Mouse (Mus musculus): Measurements from ENCODE around the gene Gnaq. TPM values are rescaled to one million over a fixed set of nuclear protein-coding genes. Genes with fewer than 3 reads are reported as not detected.
"Not testable (repeated sequence)": the region's sequence is repeated elsewhere in the genome, so short reads cannot be mapped to it uniquely, and the experiment has no call there.

The Gnaq gene
- 0.01 TPM in 1 of 2 replicates, not detected in the other for polyA plus RNA-seq (2012)

- Histone ChIP-seq H3K27me3 (ENCODE audit: control insufficient read depth) (peaks cover 74% of the 10 kb centered on the region), H3K4me3 (replicated peaks) (peak within 1 kb of the TSS; percentile 65), H3K36me3 (ENCODE audit: control insufficient read depth) (no peaks in the 10 kb centered on the region), H3K9me3 (ENCODE audit: control insufficient read depth, low read length) (no peaks in the 10 kb centered on the region), H3K4me1 (ENCODE audit: control insufficient read depth) (peaks cover 12% of the 10 kb centered on the region)
- TF ChIP-seq GATA1 (IDR thresholded peaks at IDR 0.05; ENCODE audit: low read length) = no peak
- no peak for TF ChIP-seq TAL1 (IDR thresholded peaks at IDR 0.05; ENCODE audit: low read length)
Observed at GRCm38 (mm10) chr19:16132791-16132864, at the start of gene Gnaq. TSS of gene Gnaq (plus strand) at chr19:16132831.

GRCm38 (mm10) chr19:16083981-16084630 lies 48.5 kb upstream of the Gnaq start:
- H3K36me3 ChIP-seq (ENCODE audit: control insufficient read depth); H3K27me3 ChIP-seq (ENCODE audit: control insufficient read depth); H3K4me1 ChIP-seq (ENCODE audit: control insufficient read depth); H3K9me3 ChIP-seq (ENCODE audit: control insufficient read depth, low read length); H3K4me3 ChIP-seq (replicated peaks): not testable (repeated sequence)

- H3K9me3 ChIP-seq (ENCODE audit: control insufficient read depth, low read length) = peaks cover 2% of the 10 kb centered on the region; the same call in 1 of the 2 replicates
- H3K27me3 ChIP-seq (ENCODE audit: control insufficient read depth) = no peaks in the 10 kb centered on the region
- H3K4me3 ChIP-seq (replicated peaks) = no peak overlapping the region
- H3K4me1 ChIP-seq (ENCODE audit: control insufficient read depth) = no peaks in the 10 kb centered on the region
- no peaks in the 10 kb centered on the region for H3K36me3 ChIP-seq (ENCODE audit: control insufficient read depth)
- TF ChIP-seq GATA1 (IDR thresholded peaks at IDR 0.05; ENCODE audit: low read length) = no peak
- TF ChIP-seq TAL1 (IDR thresholded peaks at IDR 0.05; ENCODE audit: low read length) = no peak
Observed at GRCm38 (mm10) chr19:16085248-16085647, 47.4 kb upstream of the Gnaq start.

DNA sequence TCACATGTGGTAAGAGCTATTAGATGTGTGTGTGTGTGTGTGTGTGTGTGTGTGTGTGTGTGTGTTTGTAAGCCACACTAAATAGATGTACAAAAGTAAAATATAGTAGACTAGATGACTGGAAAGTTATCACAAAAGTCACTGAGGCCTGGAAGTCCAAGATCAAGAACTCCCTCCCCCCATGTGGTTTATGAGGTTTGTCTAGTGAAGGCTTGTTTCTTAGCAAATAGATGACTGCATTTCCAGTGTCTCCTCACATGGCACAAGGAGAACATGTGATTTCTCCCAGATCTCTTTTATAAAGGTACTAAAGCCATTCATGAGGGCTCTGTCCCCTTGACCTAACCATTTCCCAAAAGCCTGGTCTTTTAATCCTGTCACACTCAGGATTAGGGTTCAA lies 46.5 kb upstream of the Gnaq start:
- TF ChIP-seq GATA1 (IDR thresholded peaks at IDR 0.05; ENCODE audit: low read length) = no peak
- no peak for TF ChIP-seq TAL1 (IDR thresholded peaks at IDR 0.05; ENCODE audit: low read length)
- H3K4me3 ChIP-seq (replicated peaks) = no peak overlapping the region
- H3K9me3 ChIP-seq (ENCODE audit: control insufficient read depth, low read length) = no peaks in the 10 kb centered on the region; the same call in 1 of the 2 replicates
- no peaks in the 10 kb centered on the region for H3K27me3 ChIP-seq (ENCODE audit: control insufficient read depth)
- no peaks in the 10 kb centered on the region for H3K4me1 ChIP-seq (ENCODE audit: control insufficient read depth)
- H3K36me3 ChIP-seq (ENCODE audit: control insufficient read depth) = no peaks in the 10 kb centered on the region

DNA sequence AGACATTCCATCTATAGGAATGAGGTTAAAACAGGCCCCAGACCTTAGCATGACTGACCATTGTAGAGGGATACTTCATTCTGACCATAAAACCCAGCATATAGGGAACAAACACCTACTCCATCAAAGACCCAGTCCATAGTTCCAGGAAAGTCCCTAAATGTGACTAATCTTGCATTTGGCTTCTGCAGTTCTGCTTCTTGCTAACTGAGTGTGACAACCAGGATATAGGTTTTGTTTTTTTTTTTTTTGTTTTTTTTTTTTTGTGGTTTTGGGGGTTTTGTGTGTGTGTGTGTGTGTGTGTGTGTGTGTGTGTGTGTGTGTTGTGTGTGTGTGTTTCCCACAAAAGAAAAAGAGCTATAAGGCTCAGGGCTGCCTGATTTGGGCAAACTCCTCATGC lies 46.0 kb upstream of the Gnaq start:
- H3K4me1 ChIP-seq (ENCODE audit: control insufficient read depth) = no peaks in the 10 kb centered on the region
- H3K27me3 ChIP-seq (ENCODE audit: control insufficient read depth) = no peaks in the 10 kb centered on the region
- no peaks in the 10 kb centered on the region for H3K36me3 ChIP-seq (ENCODE audit: control insufficient read depth)
- no peak for TF ChIP-seq TAL1 (IDR thresholded peaks at IDR 0.05; ENCODE audit: low read length)
- no peak for TF ChIP-seq GATA1 (IDR thresholded peaks at IDR 0.05; ENCODE audit: low read length)
- no peak overlapping the region for H3K4me3 ChIP-seq (replicated peaks)
- no peaks in the 10 kb centered on the region; the same call in 1 of the 2 replicates for H3K9me3 ChIP-seq (ENCODE audit: control insufficient read depth, low read length)

DNA sequence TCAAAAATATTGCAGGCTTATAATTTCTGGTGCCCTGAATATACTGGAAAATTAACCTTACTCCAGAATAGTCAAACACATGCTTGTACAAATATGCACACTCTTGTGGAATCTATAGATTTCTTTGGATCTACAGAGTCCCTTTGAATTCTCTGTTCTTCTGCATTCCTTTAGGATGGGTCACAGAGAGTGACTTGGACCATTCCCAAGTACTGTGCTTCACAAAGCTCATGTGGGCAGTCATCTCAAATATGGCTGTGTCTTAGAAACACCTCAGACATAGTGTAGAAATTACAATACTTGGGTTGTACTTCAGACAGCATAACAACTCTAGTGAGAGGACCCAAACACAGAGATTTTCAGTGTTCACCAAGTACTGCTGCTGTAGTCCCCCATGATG lies 45.2 kb upstream of the Gnaq start:
- TF ChIP-seq TAL1 (IDR thresholded peaks at IDR 0.05; ENCODE audit: low read length) (no peak), GATA1 (IDR thresholded peaks at IDR 0.05; ENCODE audit: low read length) (no peak)
- no peaks in the 10 kb centered on the region for H3K4me1 ChIP-seq (ENCODE audit: control insufficient read depth)
- no peaks in the 10 kb centered on the region; the same call in 1 of the 2 replicates for H3K9me3 ChIP-seq (ENCODE audit: control insufficient read depth, low read length)
- no peaks in the 10 kb centered on the region for H3K27me3 ChIP-seq (ENCODE audit: control insufficient read depth)
- no peak overlapping the region for H3K4me3 ChIP-seq (replicated peaks)
- H3K36me3 ChIP-seq (ENCODE audit: control insufficient read depth) = no peaks in the 10 kb centered on the region

DNA sequence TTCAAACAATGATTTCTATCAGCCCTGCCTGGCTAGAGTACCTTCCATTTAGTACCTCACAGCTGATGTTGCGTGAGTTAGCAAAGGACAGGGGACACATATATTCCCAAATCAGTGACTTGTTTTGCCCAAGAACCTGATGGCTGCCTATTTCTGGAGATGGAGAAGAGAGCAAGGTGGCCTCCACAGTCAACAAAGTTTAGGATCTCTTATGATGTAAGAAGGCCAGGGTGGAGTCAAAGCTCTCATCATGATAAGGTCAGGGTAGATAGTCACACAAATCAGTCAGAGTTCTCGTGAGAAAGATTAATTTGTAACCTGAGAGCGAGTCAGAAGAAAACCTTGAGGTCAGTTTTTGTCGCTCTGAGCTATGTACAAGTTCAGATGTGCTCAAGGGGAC lies 39.0 kb upstream of the Gnaq start:
- Histone ChIP-seq H3K4me3 (replicated peaks) (no peak overlapping the region), H3K36me3 (ENCODE audit: control insufficient read depth) (no peaks in the 10 kb centered on the region)
- TF ChIP-seq GATA1 (IDR thresholded peaks at IDR 0.05; ENCODE audit: low read length) (no peak), TAL1 (IDR thresholded peaks at IDR 0.05; ENCODE audit: low read length) (no peak)

DNA sequence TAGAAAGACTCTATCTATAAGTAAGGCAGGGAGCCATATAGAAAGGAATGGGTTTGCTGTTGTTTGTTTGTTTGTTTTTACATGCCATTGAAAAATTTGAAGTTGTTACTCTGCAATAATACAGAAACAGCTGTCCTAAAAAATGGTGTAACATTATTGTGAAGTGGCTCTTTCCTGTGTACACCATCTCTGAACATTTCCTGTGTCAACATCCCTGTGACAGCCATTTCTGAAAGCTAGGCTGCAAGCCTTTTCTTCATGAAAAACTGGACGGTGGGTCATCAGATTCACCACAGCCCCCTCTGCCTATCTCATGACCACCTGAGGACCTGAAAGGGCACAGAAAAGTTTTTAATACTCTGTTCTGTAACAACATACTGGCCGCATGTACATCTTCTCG lies 22.7 kb upstream of the Gnaq start:
- TF ChIP-seq GATA1 (IDR thresholded peaks at IDR 0.05; ENCODE audit: low read length) (no peak), TAL1 (IDR thresholded peaks at IDR 0.05; ENCODE audit: low read length) (no peak)
- H3K4me1 ChIP-seq (ENCODE audit: control insufficient read depth) = no peaks in the 10 kb centered on the region
- H3K4me3 ChIP-seq (replicated peaks) = no peak overlapping the region
- no peaks in the 10 kb centered on the region for H3K9me3 ChIP-seq (ENCODE audit: control insufficient read depth, low read length)
- no peaks in the 10 kb centered on the region for H3K27me3 ChIP-seq (ENCODE audit: control insufficient read depth)
- no peaks in the 10 kb centered on the region for H3K36me3 ChIP-seq (ENCODE audit: control insufficient read depth)

More for the DNA sequence above, 39.0 kb upstream of the Gnaq start:
- Histone ChIP-seq H3K27me3 (ENCODE audit: control insufficient read depth) (no peaks in the 10 kb centered on the region), H3K4me1 (ENCODE audit: control insufficient read depth) (no peaks in the 10 kb centered on the region), H3K9me3 (ENCODE audit: control insufficient read depth, low read length) (no peaks in the 10 kb centered on the region)

DNA sequence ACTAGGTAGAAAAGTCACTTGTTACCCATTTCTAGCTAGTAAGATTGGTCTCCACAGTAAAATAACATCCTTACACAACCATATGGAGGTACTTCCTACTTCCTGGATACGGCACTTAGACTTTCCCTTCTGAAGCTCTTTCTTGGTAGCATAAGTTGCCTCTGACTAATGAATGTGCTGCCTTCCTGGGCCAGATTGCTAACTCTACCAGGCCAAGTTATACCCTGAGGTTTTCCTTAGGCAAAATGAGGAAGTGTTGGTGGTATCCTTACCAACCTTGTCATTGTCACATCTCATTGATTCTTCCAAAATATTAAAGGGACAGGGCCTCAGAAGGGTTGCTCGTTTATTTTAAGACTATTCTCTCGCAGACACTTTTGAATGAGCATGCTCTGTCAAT lies 22.0 kb upstream of the Gnaq start:
- Histone ChIP-seq H3K4me1 (ENCODE audit: control insufficient read depth) (no peaks in the 10 kb centered on the region), H3K36me3 (ENCODE audit: control insufficient read depth) (no peaks in the 10 kb centered on the region), H3K9me3 (ENCODE audit: control insufficient read depth, low read length) (no peaks in the 10 kb centered on the region), H3K4me3 (replicated peaks) (no peak overlapping the region), H3K27me3 (ENCODE audit: control insufficient read depth) (no peaks in the 10 kb centered on the region)
- TF ChIP-seq TAL1 (IDR thresholded peaks at IDR 0.05; ENCODE audit: low read length) = no peak
- TF ChIP-seq GATA1 (IDR thresholded peaks at IDR 0.05; ENCODE audit: low read length) = no peak

GRCm38 (mm10) chr19:16113295-16113694 lies 19.3 kb upstream of the Gnaq start:
- Histone ChIP-seq H3K36me3 (ENCODE audit: control insufficient read depth) (no peaks in the 10 kb centered on the region), H3K4me1 (ENCODE audit: control insufficient read depth) (no peaks in the 10 kb centered on the region), H3K4me3 (replicated peaks) (no peak overlapping the region), H3K9me3 (ENCODE audit: control insufficient read depth, low read length) (no peaks in the 10 kb centered on the region), H3K27me3 (ENCODE audit: control insufficient read depth) (peaks cover 2% of the 10 kb centered on the region; the same call in 1 of the 2 replicates)
- TF ChIP-seq TAL1 (IDR thresholded peaks at IDR 0.05; ENCODE audit: low read length) (no peak), GATA1 (IDR thresholded peaks at IDR 0.05; ENCODE audit: low read length) (no peak)

Measured in erythroblast, embryonic 14.5 days (primary cell).